Mouse (Mus musculus) kidney, embryonic 14.5 days (tissue): Measurements from ENCODE around the gene Wdr26. TPM values are rescaled to one million over a fixed set of nuclear protein-coding genes. Genes with fewer than 3 reads are reported as not detected.

Source experiments
- ATAC-seq: fragments of 200-750 bp; cut with Nextera tagmentation; 2 replicates; pipeline ENCODE4 v1.8.0; 2017; ENCODE audit warnings: moderate number of reproducible peaks, mild to moderate bottlenecking, moderate TSS enrichment, moderate library complexity; ENCODE audit not compliant: low FRiP score, low TSS enrichment
- H3K27ac ChIP-seq: fragments of 300-500 bp; sonication (generic); 2 replicates; pipeline ENCODE4 v1.5.1; 2014; ENCODE audit warnings: low read depth, mild to moderate bottlenecking, low read length, moderate library complexity, mixed read lengths
- H3K27me3 ChIP-seq: fragments of 300-500 bp; sonication (generic); 2 replicates; pipeline ENCODE4 v1.6.1; 2014; ENCODE audit warnings: mild to moderate bottlenecking, low read length; ENCODE audit not compliant: control insufficient read depth, insufficient read depth
- H3K36me3 ChIP-seq: fragments of 300-500 bp; sonication (generic); 2 replicates; pipeline ENCODE4 v1.6.1; 2014; ENCODE audit warnings: low read length, mixed read lengths; ENCODE audit not compliant: control insufficient read depth, insufficient read depth
- H3K4me1 ChIP-seq: fragments of 300-500 bp; sonication (generic); 2 replicates; pipeline ENCODE4 v1.6.1; 2014; ENCODE audit warnings: low read length, mixed read lengths; ENCODE audit not compliant: control insufficient read depth, insufficient read depth
- H3K4me2 ChIP-seq: fragments of 300-500 bp; sonication (generic); replicated peaks from 2 replicates; pipeline ENCODE4 v1.6.1; 2014; ENCODE audit warnings: low read depth, mild to moderate bottlenecking, low read length
- H3K4me3 ChIP-seq: fragments of 300-500 bp; sonication (generic); 2 replicates; pipeline ENCODE4 v1.5.1; 2014; ENCODE audit warnings: mild to moderate bottlenecking, low read length
- H3K9ac ChIP-seq: fragments of 300-500 bp; sonication (generic); 2 replicates; pipeline ENCODE4 v1.6.1; 2014; ENCODE audit warnings: low read depth, mild to moderate bottlenecking, low read length, moderate library complexity
- H3K9me3 ChIP-seq: fragments of 300-500 bp; sonication (generic); 2 replicates; pipeline ENCODE4 v1.6.1; 2016; ENCODE audit warnings: low read length; ENCODE audit not compliant: control insufficient read depth
- WGBS: fragments of 180-500 bp; shearing (Covaris S2); extraction: QIAGEN DNeasy Blood & Tissue Kit; methylation state at CpG from one replicate; pipeline ENCODE4 v1.1.7; 2014; 5-methylcytosine and 5-hydroxymethylcytosine counted together
- polyA plus RNA-seq: library from polyadenylated mRNA; unstranded; fragments of >200 nt; fragmentation: Nextera tagmentation; extraction: Ambion mirVana; gene quantifications from 2 replicates; pipeline ENCODE4 v1.2.1, GENCODE M21; 2014

Wdr26 gene
- polyA plus RNA-seq, 1 experiment from 2014 or later = 55.9 TPM

GRCm38 (mm10) chr1:181231262-181231661, 19.5 kb upstream of the Wdr26 start:
- Histone ChIP-seq H3K9me3 (no peaks in the 10 kb centered on the region), H3K27ac (no peak overlapping the region), H3K27me3 (no peaks in the 10 kb centered on the region), H3K4me2 (no peak overlapping the region), H3K4me1 (peaks cover 11% of the 10 kb centered on the region), H3K9ac (no peak overlapping the region), H3K4me3 (no peak overlapping the region), H3K36me3 (no peaks in the 10 kb centered on the region)
- ATAC-seq = no peak
- 75% methylated on average over 7 of the region's 7 CpGs for WGBS

DNA sequence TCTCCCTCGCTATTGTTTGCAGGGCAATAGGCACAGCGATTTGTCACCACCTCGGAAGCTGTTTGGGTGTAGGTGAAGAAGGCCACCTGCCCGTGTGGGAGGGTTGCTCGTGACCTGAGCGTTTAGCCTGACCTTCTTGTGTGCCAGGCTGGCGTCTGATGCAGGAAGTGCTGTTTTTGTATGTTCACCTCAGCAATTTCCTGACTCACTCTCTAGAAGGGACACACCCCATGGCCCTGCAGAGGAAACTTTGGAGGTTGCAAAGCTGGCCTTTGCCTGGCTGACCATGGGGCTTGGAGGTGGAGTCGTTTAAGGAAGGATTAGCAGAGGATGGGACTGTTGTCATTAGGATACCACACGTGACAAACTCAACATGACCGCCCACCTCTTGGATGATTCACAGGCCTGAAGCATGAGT, 18.9 kb upstream of the Wdr26 start:
- ATAC-seq = no peak
- WGBS = 19% methylated on average over 10 of the region's 10 CpGs
- H3K9me3 ChIP-seq = no peaks in the 10 kb centered on the region
- H3K4me3 ChIP-seq = no peak overlapping the region
- H3K27me3 ChIP-seq = no peaks in the 10 kb centered on the region
- no peaks in the 10 kb centered on the region for H3K36me3 ChIP-seq
- no peak overlapping the region for H3K4me2 ChIP-seq
- no peak overlapping the region for H3K9ac ChIP-seq
- peaks cover 11% of the 10 kb centered on the region for H3K4me1 ChIP-seq
- no peak overlapping the region for H3K27ac ChIP-seq

DNA sequence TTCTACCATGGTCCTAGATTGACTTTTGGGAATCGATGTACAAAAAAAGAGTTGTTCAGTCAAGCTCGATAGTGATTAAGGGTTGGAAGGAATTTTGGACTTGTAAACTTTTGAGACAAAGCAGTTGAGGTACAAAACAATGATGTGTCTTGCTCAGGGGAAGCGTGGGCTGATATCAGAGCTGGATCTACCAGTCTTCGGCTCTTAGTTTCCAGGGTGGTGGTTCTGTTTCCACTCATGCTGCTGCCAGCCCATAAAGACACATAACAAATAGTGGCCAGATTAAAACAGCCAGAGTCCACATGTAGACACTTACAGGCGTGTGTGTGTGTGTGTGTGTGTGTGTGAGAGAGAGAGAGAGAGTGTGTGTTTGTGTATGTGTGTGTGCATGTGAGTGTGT, 17.2 kb upstream of the Wdr26 start:
- WGBS = 83% methylated on average over 5 of the region's 5 CpGs

DNA sequence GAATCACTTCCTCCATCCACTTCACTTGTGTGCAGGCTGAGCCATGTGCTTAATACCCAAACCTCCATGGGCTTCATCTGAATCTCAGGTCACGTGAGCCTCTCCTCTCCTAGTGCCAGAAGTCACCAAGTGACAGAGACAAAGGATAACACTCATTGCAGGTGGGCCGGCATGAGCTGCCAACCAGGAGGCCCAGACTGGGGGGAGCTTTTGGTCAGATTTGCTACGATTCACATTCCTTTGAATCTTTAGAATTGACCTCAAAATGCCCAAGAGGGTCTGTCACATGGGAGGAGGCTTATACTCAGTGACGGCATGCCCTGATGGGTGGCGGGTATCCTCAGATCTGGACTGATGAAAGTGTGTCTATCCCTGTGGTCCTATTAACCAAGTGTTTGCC, 16.8 kb upstream of the Wdr26 start:
- no peak overlapping the region for H3K9ac ChIP-seq
- H3K27me3 ChIP-seq = no peaks in the 10 kb centered on the region
- H3K4me3 ChIP-seq = no peak overlapping the region
- no peak overlapping the region for H3K4me2 ChIP-seq
- WGBS = 75% methylated on average over 5 of the region's 5 CpGs
- no peak overlapping the region for H3K27ac ChIP-seq
- no peak for ATAC-seq
- no peaks in the 10 kb centered on the region for H3K9me3 ChIP-seq
- peaks cover 11% of the 10 kb centered on the region for H3K4me1 ChIP-seq
- no peaks in the 10 kb centered on the region for H3K36me3 ChIP-seq

More for the DNA sequence above, 17.2 kb upstream of the Wdr26 start:
- H3K27me3 ChIP-seq = no peaks in the 10 kb centered on the region
- H3K36me3 ChIP-seq = no peaks in the 10 kb centered on the region
- ATAC-seq = no peak
- no peaks in the 10 kb centered on the region for H3K9me3 ChIP-seq
- no peak overlapping the region for H3K9ac ChIP-seq
- H3K4me3 ChIP-seq = no peak overlapping the region
- no peak overlapping the region for H3K27ac ChIP-seq
- H3K4me1 ChIP-seq = peaks cover 11% of the 10 kb centered on the region
- no peak overlapping the region for H3K4me2 ChIP-seq

- Histone ChIP-seq H3K4me2 (no peak overlapping the region), H3K9me3 (no peaks in the 10 kb centered on the region), H3K27ac (no peak overlapping the region), H3K4me1 (peaks cover 11% of the 10 kb centered on the region), H3K36me3 (no peaks in the 10 kb centered on the region), H3K4me3 (no peak overlapping the region), H3K9ac (no peak overlapping the region), H3K27me3 (no peaks in the 10 kb centered on the region)
- 78% methylated on average over 11 of the region's 11 CpGs for WGBS
- no peak for ATAC-seq
These were observed 16.0 kb upstream of the Wdr26 start for GRCm38 (mm10) chr1:181227804-181228203.

DNA sequence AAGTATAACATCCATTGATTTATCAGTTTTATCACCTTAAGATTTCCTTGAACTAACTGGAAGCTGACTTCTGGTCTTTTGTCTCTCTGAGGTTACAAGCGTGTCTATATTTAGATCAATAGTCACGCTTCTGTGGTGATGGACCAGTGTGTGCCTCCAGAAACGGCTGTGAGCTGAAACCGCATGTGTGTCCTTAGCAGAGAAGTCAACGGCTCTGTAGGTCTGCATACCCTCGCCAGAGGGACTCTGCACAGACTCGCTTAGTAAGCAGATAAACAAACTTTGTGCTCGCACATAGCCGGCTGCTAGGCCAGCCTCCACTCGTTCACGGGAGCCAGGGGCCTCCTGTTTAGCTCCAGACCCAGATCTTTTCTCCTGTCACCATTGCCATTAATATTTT, 15.0 kb upstream of the Wdr26 start:
- no peaks in the 10 kb centered on the region for H3K9me3 ChIP-seq
- H3K27ac ChIP-seq = no peak overlapping the region
- 54% methylated on average over 11 of the region's 11 CpGs for WGBS
- no peak overlapping the region for H3K9ac ChIP-seq
- no peak overlapping the region for H3K4me3 ChIP-seq
- H3K4me2 ChIP-seq = no peak overlapping the region
- no peaks in the 10 kb centered on the region for H3K36me3 ChIP-seq
- H3K27me3 ChIP-seq = no peaks in the 10 kb centered on the region
- no peak for ATAC-seq
- peaks cover 7% of the 10 kb centered on the region for H3K4me1 ChIP-seq

DNA sequence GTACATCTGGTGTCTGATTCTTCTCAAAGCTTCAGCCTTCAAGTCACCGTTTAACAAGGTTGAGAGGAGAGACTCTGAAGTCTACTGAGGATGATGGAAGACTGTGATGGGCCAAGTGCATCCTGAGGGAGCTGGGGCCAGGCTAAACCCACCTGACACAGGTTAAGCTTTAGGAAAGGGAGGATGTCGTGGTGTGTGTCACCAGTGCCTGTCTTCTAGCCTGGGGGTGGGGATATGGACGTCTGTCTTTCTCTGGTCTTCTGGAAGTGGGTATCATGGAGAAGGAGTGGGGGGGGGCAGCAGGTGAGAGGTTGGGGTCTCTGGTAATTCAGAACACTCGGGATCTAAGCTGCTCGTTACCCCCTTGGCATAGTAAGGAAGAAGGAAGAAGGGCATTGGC, 13.5 kb upstream of the Wdr26 start:
- Histone ChIP-seq H3K4me1 (0 out of 2 replicates have a peak, but pooled peaks cover 3% of the 10 kb centered on the region), H3K27ac (no peak overlapping the region), H3K9me3 (no peaks in the 10 kb centered on the region), H3K4me3 (no peak overlapping the region), H3K27me3 (no peaks in the 10 kb centered on the region), H3K36me3 (no peaks in the 10 kb centered on the region), H3K4me2 (no peak overlapping the region), H3K9ac (no peak overlapping the region)
- ATAC-seq = no peak
- 88% methylated on average over 5 of the region's 5 CpGs for WGBS

GRCm38 (mm10) chr1:181222041-181222440, 10.2 kb upstream of the Wdr26 start:
- Histone ChIP-seq H3K9ac (no peak overlapping the region), H3K36me3 (no peaks in the 10 kb centered on the region), H3K4me2 (no peak overlapping the region), H3K4me3 (no peak overlapping the region), H3K27me3 (no peaks in the 10 kb centered on the region), H3K27ac (no peak overlapping the region), H3K4me1 (no peaks in the 10 kb centered on the region), H3K9me3 (no peaks in the 10 kb centered on the region)
- 29% methylated on average over 1 of the region's 1 CpGs for WGBS
- no peak for ATAC-seq

DNA sequence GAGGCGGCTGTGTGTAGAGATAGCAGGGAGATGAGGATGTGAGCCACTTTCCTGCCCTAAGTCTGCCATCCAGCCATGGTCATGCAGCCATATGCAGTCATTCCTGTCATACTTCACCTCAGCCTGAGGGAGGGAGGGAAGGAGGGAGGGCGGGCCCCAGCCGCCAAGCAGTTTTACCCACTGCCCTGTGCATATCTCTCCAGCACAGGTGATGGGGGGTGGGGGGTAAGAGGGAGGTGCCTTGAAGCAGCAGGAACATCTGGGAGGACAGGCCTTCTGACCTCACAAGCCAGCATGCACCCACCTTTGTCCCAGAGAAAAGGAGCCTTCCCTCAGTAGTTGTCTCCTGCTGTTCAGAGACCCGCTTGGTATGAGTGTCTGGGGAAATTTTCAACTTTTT, 4.5 kb upstream of the Wdr26 start:
- H3K27ac ChIP-seq = no peak overlapping the region
- no peak overlapping the region for H3K4me2 ChIP-seq
- no peaks in the 10 kb centered on the region for H3K36me3 ChIP-seq
- no peak for ATAC-seq
- WGBS = 83% methylated on average over 4 of the region's 4 CpGs
- H3K27me3 ChIP-seq = no peaks in the 10 kb centered on the region
- no peaks in the 10 kb centered on the region for H3K9me3 ChIP-seq
- no peak overlapping the region for H3K9ac ChIP-seq
- H3K4me3 ChIP-seq = no peak overlapping the region
- no peaks in the 10 kb centered on the region for H3K4me1 ChIP-seq
